8 mouse cellular contexts compared by ENCODE assay signal in the genomic region with DNA sequence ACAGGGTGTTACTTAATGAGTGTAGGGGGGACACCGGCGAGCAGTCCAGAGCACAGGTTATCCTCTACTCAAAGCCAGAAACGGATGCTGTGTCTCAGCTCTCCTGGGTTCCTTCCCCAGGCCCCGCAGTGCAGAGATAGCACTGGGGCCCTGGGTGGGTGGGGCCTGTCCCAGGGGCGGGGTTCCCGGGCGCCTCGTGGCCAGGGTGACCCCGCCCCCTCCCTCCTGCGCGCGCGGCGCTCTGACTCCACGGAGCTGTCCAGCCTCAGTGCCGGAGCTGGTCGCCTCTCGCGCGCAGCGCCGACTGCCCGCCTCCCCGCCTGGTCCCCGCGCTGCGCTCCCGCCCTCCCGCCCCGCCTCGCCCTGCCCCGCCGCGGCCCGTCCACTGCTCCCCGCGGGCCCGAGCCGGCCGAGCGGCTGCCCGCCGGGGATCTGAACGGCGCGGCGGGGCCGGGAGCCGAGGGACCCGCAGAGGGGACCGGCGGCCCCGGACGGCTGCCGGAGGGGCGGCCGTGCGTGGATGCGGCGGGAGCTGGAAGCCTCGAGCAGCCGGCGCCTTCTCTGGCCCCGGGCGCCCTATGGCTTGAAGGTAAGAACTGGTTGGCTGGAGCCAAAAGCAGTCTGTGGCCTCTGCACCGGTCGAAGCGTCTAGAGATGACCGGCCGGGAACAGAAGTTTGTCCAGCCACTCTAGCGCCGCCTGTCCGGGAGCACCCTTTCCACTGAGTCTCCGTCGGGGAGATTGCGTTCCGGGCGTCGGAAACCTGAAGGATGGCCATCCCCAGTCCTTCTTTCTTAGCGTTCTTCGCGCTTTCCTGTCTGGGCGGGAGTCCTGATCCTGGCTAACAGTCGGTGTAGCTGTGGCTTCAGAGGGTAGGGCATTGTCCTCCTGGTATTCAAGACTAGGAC. TPM values are rescaled to one million over a fixed set of nuclear protein-coding genes. Genes with fewer than 3 reads are reported as not detected.
DNase-seq lines count a peak whose midpoint lies in the region; ATAC-seq and TF ChIP-seq lines count a peak whose summit lies in the region.

A gene (plus strand): TSS at position 492 of the 908 bp plus-strand sequence.

- H3K9me3 ChIP-seq in limb, embryonic 12.5 days = no peaks in the 10 kb centered on the region
- H3K9me3 ChIP-seq in midbrain, postnatal 0 days (ENCODE audit: low read length) = no peaks in the 10 kb centered on the region

- H3K27me3 ChIP-seq in limb, embryonic 12.5 days = peaks cover 47% of the 10 kb centered on the region
- H3K27me3 ChIP-seq in midbrain, postnatal 0 days (ENCODE audit: insufficient read depth, low read length) = peaks cover 17% of the 10 kb centered on the region

- no peak within 1 kb of the TSS; the same call in 1 of the 2 replicates for H3K9ac ChIP-seq in limb, embryonic 12.5 days (replicated peaks)
- peak within 1 kb of the TSS; percentile 64 for H3K9ac ChIP-seq in midbrain, postnatal 0 days (replicated peaks; ENCODE audit: low read length, poor library complexity, severe bottlenecking)

- ATAC-seq in granulocyte monocyte progenitor cell, adult 5-6 weeks (replicated peaks; ENCODE audit: poor library complexity, severe bottlenecking) = peak; percentile 37
- ATAC-seq in limb, embryonic 12.5 days (ENCODE audit: insufficient number of reproducible peaks, insufficient read depth, low FRiP score, low TSS enrichment, low read depth) = peak; percentile 66
- ATAC-seq in midbrain, postnatal 0 days (ENCODE audit: low FRiP score) = peak; percentile 65; the same call in 1 of the 2 replicates

- peak within 1 kb of the TSS; percentile 76 for H3K4me2 ChIP-seq in limb, embryonic 12.5 days
- peak within 1 kb of the TSS; percentile 86 for H3K4me2 ChIP-seq in midbrain, postnatal 0 days (ENCODE audit: low read depth, low read length, poor library complexity, severe bottlenecking)

- H3K27ac ChIP-seq in limb, embryonic 12.5 days = no peak within 1 kb of the TSS
- no peak within 1 kb of the TSS for H3K27ac ChIP-seq in midbrain, postnatal 0 days (ENCODE audit: low read depth, low read length)

- no peak for TF ChIP-seq CTCF in midbrain, postnatal 0 days (IDR thresholded peaks at IDR 0.05)

- H3K36me3 ChIP-seq in limb, embryonic 12.5 days = no peaks in the 10 kb centered on the region
- no peaks in the 10 kb centered on the region for H3K36me3 ChIP-seq in midbrain, postnatal 0 days (ENCODE audit: insufficient read depth, low read length)

- H3K4me1 ChIP-seq in limb, embryonic 12.5 days (replicated peaks) = peaks cover 11% of the 10 kb centered on the region
- H3K4me1 ChIP-seq in midbrain, postnatal 0 days (ENCODE audit: insufficient read depth, low read length) = no peaks in the 10 kb centered on the region

- H3K4me3 ChIP-seq in limb, embryonic 12.5 days (replicated peaks) = peak within 1 kb of the TSS; percentile 40
- H3K4me3 ChIP-seq in midbrain, postnatal 0 days (ENCODE audit: low read depth, low read length) = peak within 1 kb of the TSS; percentile 59

- no peak for DNase-seq in left cerebral cortex, adult 8-10 months (ENCODE audit: low spot score in 2 of 2)
- DNase-seq in left cerebral cortex, adult 9 months (ENCODE audit: low spot score in 2 of 2) = no peak
- peak; percentile 27 for DNase-seq in cerebellum, adult 9-11 months
- peak; percentile 54 for DNase-seq in midbrain, postnatal 0 days (ENCODE audit: low spot score)
- peak; percentile 26 for DNase-seq in yolk sac, embryonic 10.5 days (ENCODE audit: low spot score)
- DNase-seq in gastrocnemius, adult 18-20 months (ENCODE audit: low spot score) = no peak

- WGBS in limb, embryonic 12.5 days = 3% methylated on average over 66 of the region's 84 CpGs
- whole genome bisulfite sequencing in midbrain, postnatal 0 days = under 1% methylated on average over 73 of the region's 84 CpGs

RNA-seq across cellular contexts. Expression of the gene that starts here (rescaled TPM):
- 10 to 100 TPM; 41.6 to 52.6 (median 46.6) TPM for total RNA-seq in left cerebral cortex, adult 8-10 months (2022)
- not detected in 2 replicates for total RNA-seq in granulocyte monocyte progenitor cell, adult 5-6 weeks (2014; fragmentation: Nextera tagmentation)
- not detected in 2 replicates for total RNA-seq in granulocyte monocyte progenitor cell, adult 5-6 weeks (2017)
- not detected in 2 replicates for polyA plus RNA-seq in limb, embryonic 12.5 days (2016; fragmentation: Nextera tagmentation; extraction: Ambion mirVana)
- 12.7 and 13.3 TPM in 2 replicates for total RNA-seq in midbrain, postnatal 0 days (2014; rRNA removed)
- polyA plus RNA-seq in midbrain, postnatal 0 days (2015; fragmentation: Nextera tagmentation; extraction: Ambion mirVana) = 7.8 and 8.6 TPM in 2 replicates
- total RNA-seq in gastrocnemius, adult 18-20 months (2021) = not detected

Comparison
In these comparisons a context has a peak if more than half of its experiments do, and no peak if none do; other contexts are left out.
1. RNA of the gene that starts here (total RNA-seq): 41.6 to 52.6 TPM in left cerebral cortex, adult 8-10 months and 12.7 to 13.3 TPM in midbrain, postnatal 0 days; not detected in granulocyte monocyte progenitor cell, adult 5-6 weeks and not detected in gastrocnemius, adult 18-20 months; every median in the first group is over 10 times any median in the second.
2. Peak in ATAC-seq in granulocyte monocyte progenitor cell, adult 5-6 weeks; RNA of the gene not detected or under 1 TPM.
3. Peak in ATAC-seq, H3K4me3 ChIP-seq and H3K4me2 ChIP-seq in limb, embryonic 12.5 days; RNA of the gene not detected or under 1 TPM.
4. DNase-seq: peak in cerebellum, adult 9-11 months (single experiment), midbrain, postnatal 0 days (single experiment) and yolk sac, embryonic 10.5 days (single experiment); none in left cerebral cortex, adult 8-10 months (0 of 2), left cerebral cortex, adult 9 months (0 of 2) and gastrocnemius, adult 18-20 months (single experiment).
5. Peak in every context shown above with its lines, with median percentiles within 50 percentile points of each other: ATAC-seq.